Mouse (Mus musculus) myocyte (in vitro differentiated cells): Measurements from ENCODE around the gene Ankrd53. TPM values are rescaled to one million over a fixed set of nuclear protein-coding genes. Genes with fewer than 3 reads are reported as not detected.

Experiments used
- H3K27me3 ChIP-seq: one replicate; pipeline ENCODE4 v1.6.1; 2011; ENCODE audit not compliant: control insufficient read depth, insufficient read depth, insufficient read length
- H3K36me3 ChIP-seq: one replicate; pipeline ENCODE4 v1.6.1; 2011; ENCODE audit not compliant: control insufficient read depth, insufficient read depth
- H3K4me2 ChIP-seq: one replicate; pipeline ENCODE4 v1.6.1; 2011; ENCODE audit warnings: low read depth, control low read depth
- H3K4me3 ChIP-seq: one replicate; pipeline ENCODE4 v1.5.1; 2011; ENCODE audit warnings: mild to moderate bottlenecking, control low read depth, moderate library complexity
- H3K79me2 ChIP-seq: one replicate; pipeline ENCODE4 v1.6.1; 2011; ENCODE audit not compliant: control insufficient read depth, insufficient read depth
- H3ac ChIP-seq: one replicate; pipeline ENCODE4 v1.6.1; 2011; ENCODE audit not compliant: control insufficient read depth, insufficient read length
- CEBPB ChIP-seq: IDR thresholded peaks from 2 replicates; pipeline ENCODE4 v1.6.1; 2011; ENCODE audit warnings: mild to moderate bottlenecking, moderate library complexity; ENCODE audit not compliant: poor library complexity, insufficient read depth, severe bottlenecking
- E2F4 ChIP-seq: IDR thresholded peaks from one replicate; pipeline ENCODE4 v1.6.1; 2011; ENCODE audit warnings: mild to moderate bottlenecking, control low read depth, moderate library complexity; ENCODE audit not compliant: insufficient read depth
- MAX ChIP-seq: IDR thresholded peaks from one replicate; pipeline ENCODE4 v1.6.1; 2011; ENCODE audit warnings: low read depth, mild to moderate bottlenecking, control low read depth
- MYOD1 ChIP-seq, 3 experiments: IDR thresholded peaks; one replicate each; pipeline ENCODE4 v1.6.1; 2011; ENCODE audit warnings: control low read depth in 2 of 3, low read depth in 2 of 3, mild to moderate bottlenecking in 2 of 3, moderate library complexity in 1 of 3; ENCODE audit not compliant: insufficient read length in 2 of 3, control insufficient read depth in 1 of 3
- MYOG ChIP-seq, 3 experiments: IDR thresholded peaks; one replicate each; pipeline ENCODE4 v1.6.1; 2011; ENCODE audit warnings: control low read depth in 2 of 3, low read depth in 2 of 3, mild to moderate bottlenecking in 2 of 3; ENCODE audit not compliant: insufficient read length in 2 of 3, control insufficient read depth in 1 of 3, insufficient read depth in 1 of 3
- POLR2A ChIP-seq: IDR thresholded peaks from one replicate; pipeline ENCODE4 v1.6.1; 2011; ENCODE audit warnings: low read depth, mild to moderate bottlenecking, control low read depth, moderate library complexity; ENCODE audit not compliant: insufficient read length
- POLR2AphosphoS2 ChIP-seq: IDR thresholded peaks from one replicate; pipeline ENCODE4 v1.6.1; 2011; ENCODE audit warnings: low read depth, control low read depth; ENCODE audit not compliant: insufficient read length
- REST ChIP-seq: IDR thresholded peaks from one replicate; pipeline ENCODE4 v1.6.1; 2011; ENCODE audit warnings: mild to moderate bottlenecking, control low read depth, moderate library complexity; ENCODE audit not compliant: insufficient read depth, insufficient read length
- SRF ChIP-seq: IDR thresholded peaks from one replicate; pipeline ENCODE4 v1.6.1; 2011; ENCODE audit warnings: low read depth; ENCODE audit not compliant: control insufficient read depth, insufficient read length
- TCF12 ChIP-seq: IDR thresholded peaks from one replicate; pipeline ENCODE4 v1.6.1; 2011; ENCODE audit warnings: mild to moderate bottlenecking, control low read depth; ENCODE audit not compliant: poor library complexity, insufficient read depth, severe bottlenecking
- TCF3 ChIP-seq: IDR thresholded peaks from one replicate; pipeline ENCODE4 v1.6.1; 2011; ENCODE audit warnings: low read depth, control low read depth; ENCODE audit not compliant: insufficient read length
- USF1 ChIP-seq: IDR thresholded peaks from one replicate; pipeline ENCODE4 v1.6.1; 2011; ENCODE audit warnings: low read depth, mild to moderate bottlenecking, control low read depth, moderate library complexity
- polyA plus RNA-seq: library from polyadenylated mRNA; unstranded; fragments of >200 nt; fragmentation: generic; extraction: Trizol; gene quantifications from one replicate; pipeline ENCODE4 v1.2.1, GENCODE M21; 2012; ENCODE audit warnings: missing spikeins

The Ankrd53 gene
- polyA plus RNA-seq, 1 experiment: 0.05 TPM

GRCm38 (mm10) chr6:83774126-83774525, 11.7 kb downstream of the Ankrd53 start:
- no peak overlapping the region for H3ac ChIP-seq
- no peaks in the 10 kb centered on the region for H3K27me3 ChIP-seq
- peak overlapping the region; percentile 81 for H3K4me2 ChIP-seq
- peaks cover 4% of the 10 kb centered on the region for H3K36me3 ChIP-seq
- peaks cover 8% of the 10 kb centered on the region for H3K79me2 ChIP-seq
- H3K4me3 ChIP-seq: peak overlapping the region; percentile 79
- TF ChIP-seq MAX: no peak
- TF ChIP-seq REST: no peak
- TF ChIP-seq CEBPB: 0 out of 2 replicates have a peak, but pooled peaks have one; percentile 20
- no peak for TF ChIP-seq POLR2AphosphoS2

GRCm38 (mm10) chr6:83774781-83775563, 12.5 kb downstream of the Ankrd53 start:
- Histone ChIP-seq H3K4me3 (peak overlapping the region; percentile 79), H3ac (peak overlapping the region; percentile 42), H3K36me3 (peaks cover 2% of the 10 kb centered on the region), H3K4me2 (peak overlapping the region; percentile 81), H3K27me3 (no peaks in the 10 kb centered on the region), H3K79me2 (peaks cover 8% of the 10 kb centered on the region)
- TF ChIP-seq REST (no peak), E2F4 (no peak), MAX (no peak), POLR2AphosphoS2 (no peak), SRF (no peak), MYOD1 (IDR thresholded peaks at IDR 0.05; ENCODE audit: control insufficient read depth in 1 of 3, insufficient read length in 2 of 3, low read depth in 2 of 3) (no peak), MYOG (IDR thresholded peaks at IDR 0.05; ENCODE audit: control insufficient read depth in 1 of 3, insufficient read depth in 1 of 3, insufficient read length in 2 of 3, low read depth in 2 of 3) (no peak), POLR2A (no peak), CEBPB (no peak), TCF3 (no peak), USF1 (no peak), TCF12 (no peak)

GRCm38 (mm10) chr6:83775638-83776293, 13.3 kb downstream of the Ankrd53 start, which contains the start of gene Tex261:
TSS of gene Tex261 (minus strand) at chr6:83775813.
- Histone ChIP-seq H3K36me3 (no peaks in the 10 kb centered on the region), H3K27me3 (no peaks in the 10 kb centered on the region), H3ac (peak within 1 kb of the TSS; percentile 42), H3K4me2 (peak within 1 kb of the TSS; percentile 85), H3K79me2 (peaks cover 8% of the 10 kb centered on the region), H3K4me3 (peak within 1 kb of the TSS; percentile 79)
- TF ChIP-seq POLR2A: peak; percentile 98
- TF ChIP-seq MAX: no peak
- no peak for TF ChIP-seq TCF12
- no peak for TF ChIP-seq USF1
- no peak for TF ChIP-seq MYOG (IDR thresholded peaks at IDR 0.05; ENCODE audit: control insufficient read depth in 1 of 3, insufficient read depth in 1 of 3, insufficient read length in 2 of 3, low read depth in 2 of 3)
- TF ChIP-seq TCF3: no peak
- no peak for TF ChIP-seq SRF
- TF ChIP-seq MYOD1 (IDR thresholded peaks at IDR 0.05; ENCODE audit: control insufficient read depth in 1 of 3, insufficient read length in 2 of 3, low read depth in 2 of 3): peak in 1 of 3 experiments; percentile 19
- TF ChIP-seq POLR2AphosphoS2: peak; percentile 95
- peak; percentile 72; the same call in 1 of the 2 replicates for TF ChIP-seq CEBPB
- TF ChIP-seq E2F4: no peak
- no peak for TF ChIP-seq REST

- peaks cover 1% of the 10 kb centered on the region for H3K27me3 ChIP-seq
- TF ChIP-seq TCF12: no peak
- no peak for TF ChIP-seq TCF3
- TF ChIP-seq USF1: no peak
- TF ChIP-seq E2F4: no peak
- TF ChIP-seq POLR2AphosphoS2: no peak
- TF ChIP-seq SRF: no peak
- TF ChIP-seq CEBPB: no peak
- no peak for TF ChIP-seq MYOG (IDR thresholded peaks at IDR 0.05; ENCODE audit: control insufficient read depth in 1 of 3, insufficient read depth in 1 of 3, insufficient read length in 2 of 3, low read depth in 2 of 3)
- no peak overlapping the region for H3K4me3 ChIP-seq
- H3K4me2 ChIP-seq: no peak overlapping the region
- H3K36me3 ChIP-seq: no peaks in the 10 kb centered on the region
- peaks cover 6% of the 10 kb centered on the region for H3K79me2 ChIP-seq
- no peak overlapping the region for H3ac ChIP-seq
These were observed 15.9 kb downstream of the Ankrd53 start for GRCm38 (mm10) chr6:83778306-83778705.
